Mouse (Mus musculus) A20 (cell line): ENCODE results near the gene Gck.
"Not testable (repeated sequence)": the region's sequence is repeated elsewhere in the genome, so short reads cannot be mapped to it uniquely, and the experiment has no call there.

Experiments
- DNase-seq: peaks from one replicate; pipeline ENCODE4 v3.0.0-alpha.2; 2011; ENCODE audit warnings: low read depth, low spot score

Gene Gck

GRCm38 (mm10) chr11:5954965-5955504 is 5.2 kb upstream of the Gck start:
- peak; percentile 80 for DNase-seq

GRCm38 (mm10) chr11:5954435-5954834 is 4.6 kb upstream of the Gck start:
- peak; percentile 28 for DNase-seq

- peak; percentile 55 for DNase-seq
These were observed 3.4 kb upstream of the Gck start for GRCm38 (mm10) chr11:5953130-5953765.

GRCm38 (mm10) chr11:5952501-5952900 is 2.6 kb upstream of the Gck start:
- DNase-seq: no peak

GRCm38 (mm10) chr11:5948546-5949250 is 1.2 kb downstream of the Gck start:
- DNase-seq: no peak

- DNase-seq: no peak
These were observed 2.1 kb downstream of the Gck start for GRCm38 (mm10) chr11:5947796-5948195.

GRCm38 (mm10) chr11:5945096-5945495 is 4.8 kb downstream of the Gck start:
- DNase-seq: no peak

GRCm38 (mm10) chr11:5942966-5943365 is 6.9 kb downstream of the Gck start:
- no peak for DNase-seq

- DNase-seq: not testable (repeated sequence)
These were observed 15.3 kb downstream of the Gck start for GRCm38 (mm10) chr11:5934531-5934930.

- peak; percentile 47 for DNase-seq
These were observed 17.9 kb downstream of the Gck start for GRCm38 (mm10) chr11:5931947-5932346.

- no peak for DNase-seq
These were observed 19.3 kb downstream of the Gck start for GRCm38 (mm10) chr11:5930578-5930977.

- no peak for DNase-seq
These were observed 23.1 kb downstream of the Gck start for GRCm38 (mm10) chr11:5926696-5927220.

GRCm38 (mm10) chr11:5924699-5925098 is 25.2 kb downstream of the Gck start:
- DNase-seq: no peak

GRCm38 (mm10) chr11:5920323-5920960 is 29.4 kb downstream of the Gck start:
- no peak for DNase-seq

- DNase-seq: no peak
These were observed 30.3 kb downstream of the Gck start for GRCm38 (mm10) chr11:5919606-5920005.

GRCm38 (mm10) chr11:5918111-5918510 is 31.8 kb downstream of the Gck start:
- DNase-seq: no peak

- no peak for DNase-seq
These were observed 33.7 kb downstream of the Gck start for GRCm38 (mm10) chr11:5916178-5916548.

- DNase-seq: no peak
These were observed 34.3 kb downstream of the Gck start for GRCm38 (mm10) chr11:5915429-5916177.

- DNase-seq: no peak
These were observed 34.9 kb downstream of the Gck start for GRCm38 (mm10) chr11:5914940-5915339.

GRCm38 (mm10) chr11:5913936-5914335 is 35.9 kb downstream of the Gck start:
- DNase-seq: no peak

- DNase-seq: no peak
These were observed 36.6 kb downstream of the Gck start for GRCm38 (mm10) chr11:5913256-5913655.

- DNase-seq: peak; percentile 68
These were observed 37.2 kb downstream of the Gck start for GRCm38 (mm10) chr11:5912635-5913034.
